Mouse (Mus musculus) olfactory bulb, adult 2 months (tissue): Measurements from ENCODE around the gene Ms4a14.

Experiments used
- CTCF ChIP-seq: fragments of 200-500 bp; IDR thresholded peaks from 2 replicates; pipeline ENCODE4 v1.5.1; 2012; ENCODE audit warnings: low read depth, mild to moderate bottlenecking, low read length, moderate library complexity; ENCODE audit not compliant: insufficient read depth
- POLR2A ChIP-seq: fragments of 200-500 bp; IDR thresholded peaks from 2 replicates; pipeline ENCODE4 v1.6.1; 2012; ENCODE audit warnings: mild to moderate bottlenecking, low read depth, low read length, moderate library complexity; ENCODE audit not compliant: insufficient read depth

- TF ChIP-seq CTCF (no peak), POLR2A (no peak)
Measured at GRCm38 (mm10) chr19:11343147-11343546, 28.9 kb upstream of the Ms4a14 start.
